Mouse (Mus musculus): ENCODE measurements around the gene Mpp2.
A peak's percentile ranks its signal among the peaks of the same experiment; 100 is the strongest.

Gene Mpp2

GRCm38 (mm10) chr11:102072729-102073128, 15.6 kb downstream of the Mpp2 start:
- DNase-seq (ENCODE audit: low read depth in 1 of 2, low spot score in 2 of 2) = no peak

DNA sequence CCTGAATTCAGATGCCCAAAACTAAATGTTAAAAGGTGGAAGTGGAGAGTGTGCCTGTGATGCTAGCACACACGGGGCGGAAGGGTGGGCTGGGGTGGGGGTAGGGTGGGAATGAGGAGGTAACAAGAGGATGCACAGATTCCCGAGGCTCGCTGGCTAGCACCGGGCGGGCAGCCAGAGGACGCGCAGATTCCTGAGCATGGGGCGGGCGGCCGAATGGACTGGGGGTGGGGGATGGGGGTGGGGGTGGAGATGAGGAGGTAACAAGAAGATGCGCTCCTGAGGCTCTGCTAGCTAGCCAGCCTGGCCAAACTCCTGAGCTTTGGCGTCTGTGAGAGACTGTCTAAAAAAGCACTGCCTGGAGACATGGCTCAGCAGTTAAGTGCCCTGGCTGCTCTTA, 17.9 kb downstream of the Mpp2 start:
- DNase-seq (ENCODE audit: low read depth in 1 of 2, low spot score in 2 of 2) = no peak

GRCm38 (mm10) chr11:102069633-102070032, 18.7 kb downstream of the Mpp2 start:
- DNase-seq (ENCODE audit: low read depth in 1 of 2, low spot score in 2 of 2) = no peak

GRCm38 (mm10) chr11:102068969-102069368, 19.3 kb downstream of the Mpp2 start:
- no peak for DNase-seq (ENCODE audit: low read depth in 1 of 2, low spot score in 2 of 2)

DNA sequence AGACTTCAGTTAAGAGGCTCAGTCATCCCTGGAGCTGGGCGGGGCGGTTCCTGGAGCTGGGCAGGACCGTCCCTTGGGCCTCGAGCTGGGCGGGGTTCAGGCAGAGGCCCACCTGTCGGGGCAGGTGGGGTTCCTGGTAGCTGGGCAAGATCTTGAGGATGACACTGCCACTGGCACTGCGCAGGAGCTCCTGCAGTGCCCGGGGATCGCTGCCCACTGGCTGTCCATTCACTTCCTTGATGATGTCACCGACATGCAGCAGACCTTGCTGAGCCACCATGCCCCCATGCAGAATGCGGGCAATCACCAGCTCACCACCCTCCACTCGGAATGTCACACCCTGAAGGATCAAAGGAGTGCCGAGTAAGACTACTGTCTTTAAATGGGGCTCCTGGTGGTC, 25.2 kb downstream of the Mpp2 start:
- DNase-seq (ENCODE audit: low read depth in 1 of 2, low spot score in 2 of 2) = no peak

DNA sequence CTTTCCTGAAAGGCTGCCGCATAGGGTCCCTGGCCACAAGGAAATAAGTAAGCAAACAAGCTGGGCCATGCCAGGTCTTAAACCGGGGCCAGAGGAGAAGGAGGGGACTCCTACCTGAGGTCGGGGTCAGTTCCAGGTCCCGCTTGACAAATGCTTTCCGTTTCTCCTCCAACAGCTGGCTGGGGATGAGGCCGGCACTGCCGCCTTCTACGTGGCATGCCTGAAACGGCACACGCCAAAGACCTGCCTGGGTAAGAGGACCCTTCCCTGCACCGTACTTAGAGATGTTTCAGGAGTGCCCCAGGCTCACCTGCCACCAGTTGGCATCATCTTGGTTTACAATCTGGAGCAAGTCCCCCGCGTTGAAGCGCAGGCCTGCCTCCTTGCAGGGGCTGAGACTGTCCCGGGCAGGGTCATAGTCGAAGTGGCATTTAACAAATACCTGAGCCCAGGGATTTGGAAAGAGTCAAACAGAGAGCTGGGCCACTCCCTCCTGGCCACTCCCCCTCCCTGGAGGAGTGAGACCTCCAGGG, 26.3 kb downstream of the Mpp2 start:
- no peak for DNase-seq (ENCODE audit: low read depth in 1 of 2, low spot score in 2 of 2)

GRCm38 (mm10) chr11:102061236-102061940, 26.9 kb downstream of the Mpp2 start:
- peak; percentile 19 to 46 for DNase-seq (ENCODE audit: low read depth in 1 of 2, low spot score in 2 of 2)

GRCm38 (mm10) chr11:102053847-102054246, 34.5 kb downstream of the Mpp2 start:
- peak in 1 of 2 experiments; percentile 16 for DNase-seq (ENCODE audit: low read depth in 1 of 2, low spot score in 2 of 2)

DNA sequence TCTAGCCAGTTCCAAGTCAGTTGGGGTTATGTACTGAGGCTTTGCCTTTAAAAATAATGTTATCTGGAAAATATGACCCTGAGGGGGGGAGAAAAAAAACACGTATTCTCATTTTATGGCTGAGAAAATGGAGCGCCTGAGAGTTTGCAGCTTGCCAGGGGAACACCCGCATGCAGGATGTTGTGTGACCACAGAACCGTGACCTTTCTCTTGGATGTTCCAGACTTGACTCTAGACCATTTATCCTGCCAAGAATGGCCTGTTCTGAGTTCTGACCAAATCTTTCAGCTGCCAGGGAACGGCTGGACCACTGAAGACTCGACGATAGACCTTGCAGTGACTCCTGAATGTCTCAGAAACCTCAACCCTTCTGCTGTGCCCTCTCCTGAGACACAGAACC, 35.1 kb downstream of the Mpp2 start:
- DNase-seq (ENCODE audit: low read depth in 1 of 2, low spot score in 2 of 2) = no peak

- DNase-seq (ENCODE audit: low read depth in 1 of 2, low spot score in 2 of 2) = no peak
Measured at GRCm38 (mm10) chr11:102052697-102053096, 35.6 kb downstream of the Mpp2 start.

GRCm38 (mm10) chr11:102051954-102052353, 36.4 kb downstream of the Mpp2 start:
- no peak for DNase-seq (ENCODE audit: low read depth in 1 of 2, low spot score in 2 of 2)

DNA sequence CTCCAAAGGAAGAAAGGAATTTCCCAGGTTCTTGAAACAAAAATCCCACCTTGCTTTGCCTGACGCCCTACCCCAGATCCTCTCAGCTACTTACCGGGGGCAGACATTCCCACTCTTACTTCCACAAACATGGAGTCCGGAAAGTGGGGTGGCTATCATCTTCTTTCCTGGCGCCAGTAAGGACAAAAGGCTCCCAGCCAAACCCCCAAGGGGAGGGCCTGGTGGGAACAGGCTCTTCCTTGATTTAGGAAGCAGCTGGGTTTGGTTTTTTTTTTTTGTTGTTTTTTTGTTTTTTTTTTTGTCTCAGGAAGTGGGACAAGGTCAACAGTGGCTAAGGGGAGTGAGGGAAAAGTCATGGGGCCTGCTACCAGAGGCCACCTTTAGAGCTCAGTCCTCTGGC, 36.8 kb downstream of the Mpp2 start:
- DNase-seq (ENCODE audit: low read depth in 1 of 2, low spot score in 2 of 2) = no peak

DNA sequence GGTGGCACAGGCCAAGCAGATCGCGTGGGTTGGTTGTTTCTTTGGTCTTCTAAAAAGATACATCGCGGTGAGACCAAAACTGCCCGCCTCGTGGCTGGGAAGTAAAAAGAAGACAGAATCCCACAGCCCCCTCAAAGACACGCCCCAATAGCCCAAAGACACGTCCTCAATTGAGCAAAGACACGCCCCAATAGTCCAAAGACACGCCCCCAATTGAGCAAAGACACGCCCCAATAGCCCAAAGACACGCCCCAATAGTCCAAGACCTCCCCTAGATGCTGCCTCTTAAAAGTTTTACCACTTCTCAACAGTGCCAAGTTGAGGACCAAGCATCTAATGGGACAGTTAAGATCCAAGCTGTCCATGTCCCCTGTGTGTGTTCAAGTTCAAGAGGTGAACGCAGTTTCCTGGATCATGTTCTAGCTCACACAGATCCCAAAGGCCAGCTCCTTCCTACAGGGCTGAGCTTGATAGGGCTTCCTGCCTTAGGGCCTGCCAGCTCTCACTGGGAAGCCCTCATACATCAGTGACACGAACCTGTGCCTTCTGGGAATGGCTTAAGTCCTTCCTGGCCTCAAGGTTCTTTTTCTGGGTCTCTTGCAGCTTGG, 38.3 kb downstream of the Mpp2 start:
- no peak for DNase-seq (ENCODE audit: low read depth in 1 of 2, low spot score in 2 of 2)

DNA sequence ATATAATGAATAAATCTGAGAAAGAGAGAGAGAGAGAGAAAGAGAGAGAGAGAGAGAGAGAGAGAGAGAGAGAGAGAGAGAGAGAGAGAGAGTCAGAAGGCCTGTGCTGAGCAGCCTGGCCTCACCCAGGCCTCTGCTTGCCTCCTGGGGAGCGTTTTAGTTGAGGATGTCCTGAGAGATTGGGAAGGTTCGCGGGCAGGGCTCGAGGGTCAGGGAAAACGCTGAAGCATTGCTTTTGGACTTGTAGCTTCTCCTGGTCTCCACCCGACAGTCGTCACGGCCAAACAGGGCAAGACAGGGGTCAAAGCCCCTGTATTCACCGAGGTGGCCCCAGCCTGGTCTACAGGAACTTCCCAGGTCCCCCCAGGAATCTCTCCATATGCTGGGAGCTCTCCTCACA, 41.7 kb downstream of the Mpp2 start:
- DNase-seq (ENCODE audit: low read depth in 1 of 2, low spot score in 2 of 2) = no peak

GRCm38 (mm10) chr11:102044691-102045212, 43.6 kb downstream of the Mpp2 start:
- no peak for DNase-seq (ENCODE audit: low read depth in 1 of 2, low spot score in 2 of 2)

GRCm38 (mm10) chr11:102043381-102043780, 44.9 kb downstream of the Mpp2 start:
- DNase-seq (ENCODE audit: low read depth in 1 of 2, low spot score in 2 of 2) = no peak

GRCm38 (mm10) chr11:102042971-102043370, 45.3 kb downstream of the Mpp2 start:
- no peak for DNase-seq (ENCODE audit: low read depth in 1 of 2, low spot score in 2 of 2)

DNA sequence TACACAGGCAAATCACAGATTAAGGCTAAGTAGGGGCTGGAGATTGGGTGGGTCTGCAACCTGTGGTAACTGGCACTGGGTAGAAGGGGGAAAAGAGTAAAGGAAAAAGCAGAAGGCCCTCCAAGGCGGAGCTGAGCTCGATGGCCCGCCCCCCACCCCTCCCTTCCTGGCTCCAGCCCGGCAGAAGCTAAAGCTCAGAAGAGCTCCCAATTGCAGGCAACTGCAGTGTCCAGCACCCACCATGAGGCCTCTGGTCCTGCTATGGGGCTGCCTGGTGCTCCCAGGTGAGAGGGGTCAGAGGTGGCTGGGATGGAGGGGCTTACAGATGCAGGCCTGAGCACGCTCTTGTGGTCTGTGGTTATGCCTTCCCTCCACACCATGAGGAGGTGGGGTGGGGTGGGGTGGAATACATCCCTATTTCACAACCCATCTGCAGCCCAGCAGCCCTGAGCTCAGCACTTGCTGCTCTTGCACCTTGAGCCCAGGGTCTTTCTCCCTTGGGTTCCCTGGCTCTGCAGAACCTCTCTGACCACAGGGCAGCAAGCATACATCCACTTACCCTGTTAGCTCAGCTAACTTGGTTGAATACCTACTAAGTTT, 46.9 kb downstream of the Mpp2 start, which contains the start of gene Cd300lg:
Gene Cd300lg, plus strand, starts transcription at position 160 of the 600 bp plus-strand sequence.
- DNase-seq (ENCODE audit: low read depth in 1 of 2, low spot score in 2 of 2) = peak in 1 of 2 experiments; percentile 26

- no peak for DNase-seq (ENCODE audit: low read depth in 1 of 2, low spot score in 2 of 2)
Measured at GRCm38 (mm10) chr11:102040646-102041045, 47.7 kb downstream of the Mpp2 start.

DNA sequence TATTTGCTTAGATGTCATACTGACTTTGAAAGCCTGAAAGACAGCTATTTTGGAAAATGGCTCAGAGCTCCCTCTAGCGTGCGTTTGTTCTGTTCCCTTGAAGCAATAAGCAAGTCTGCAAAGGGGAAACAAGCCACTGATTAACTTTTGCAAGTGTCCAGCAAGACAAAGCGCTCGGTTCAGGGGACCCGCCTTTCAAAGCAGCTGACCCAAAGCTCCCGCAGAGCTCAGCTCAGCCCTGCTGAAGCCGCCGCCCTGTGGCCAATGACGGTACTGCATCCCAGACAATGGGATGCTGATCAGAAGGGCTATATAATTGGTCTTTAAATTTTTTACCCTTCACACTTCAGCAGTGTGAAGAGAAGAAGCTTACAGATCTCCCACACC, 48.2 kb downstream of the Mpp2 start:
- DNase-seq (ENCODE audit: low read depth in 1 of 2, low spot score in 2 of 2) = peak; percentile 77 to 78

GRCm38 (mm10) chr11:102039487-102040137, 48.7 kb downstream of the Mpp2 start:
- no peak for DNase-seq (ENCODE audit: low read depth in 1 of 2, low spot score in 2 of 2)
